Mouse (Mus musculus) liver, embryonic 11.5 days (tissue): ENCODE measurements around the gene Tgfa. TPM values are rescaled to one million over a fixed set of nuclear protein-coding genes. Genes with fewer than 3 reads are reported as not detected.

Source experiments
- ATAC-seq: fragments of 200-750 bp; cut with Nextera tagmentation; replicated peaks from 2 replicates; pipeline ENCODE4 v1.8.0; 2017; ENCODE audit warnings: moderate number of reproducible peaks, mild to moderate bottlenecking, moderate TSS enrichment, moderate library complexity; ENCODE audit not compliant: low FRiP score
- DNase-seq: peaks from one replicate; pipeline ENCODE4 v3.0.0-alpha.2; 2017; ENCODE audit warnings: low spot score
- H3K27ac ChIP-seq: fragments of 300-500 bp; sonication (generic); 2 replicates; pipeline ENCODE4 v1.5.1; 2014; ENCODE audit warnings: mild to moderate bottlenecking, low read depth, low read length, control low read depth
- H3K27me3 ChIP-seq: fragments of 300-500 bp; sonication (generic); replicated peaks from 2 replicates; pipeline ENCODE4 v1.6.1; 2014; ENCODE audit warnings: low read length, mixed read lengths; ENCODE audit not compliant: control insufficient read depth, insufficient read depth
- H3K36me3 ChIP-seq: fragments of 300-500 bp; sonication (generic); 2 replicates; pipeline ENCODE4 v1.6.1; 2014; ENCODE audit warnings: mild to moderate bottlenecking, low read length, moderate library complexity, mixed read lengths; ENCODE audit not compliant: control insufficient read depth, insufficient read depth
- H3K4me1 ChIP-seq: fragments of 300-500 bp; sonication (generic); replicated peaks from 2 replicates; pipeline ENCODE4 v1.6.1; 2014; ENCODE audit warnings: low read length, mixed read lengths; ENCODE audit not compliant: control insufficient read depth, insufficient read depth
- H3K4me2 ChIP-seq: fragments of 300-500 bp; sonication (generic); 2 replicates; pipeline ENCODE4 v1.6.1; 2014; ENCODE audit warnings: mild to moderate bottlenecking, control low read depth, moderate library complexity
- H3K4me3 ChIP-seq: fragments of 300-500 bp; sonication (generic); 2 replicates; pipeline ENCODE4 v1.5.1; 2014; ENCODE audit warnings: low read depth, low read length, control low read depth
- H3K9ac ChIP-seq: fragments of 300-500 bp; sonication (generic); 2 replicates; pipeline ENCODE4 v1.6.1; 2014; ENCODE audit warnings: low read depth, low read length, control low read depth
- H3K9me3 ChIP-seq: fragments of 300-500 bp; sonication (generic); 2 replicates; pipeline ENCODE4 v1.6.1; 2016; ENCODE audit warnings: low read length, inconsistent platforms, mixed read lengths; ENCODE audit not compliant: control insufficient read depth
- WGBS: fragments of 180-500 bp; shearing (Covaris S2); extraction: QIAGEN DNeasy Blood & Tissue Kit; methylation state at CpG from one replicate; pipeline ENCODE4 v1.1.7; 2014; 5-methylcytosine and 5-hydroxymethylcytosine counted together
- polyA plus RNA-seq: library from polyadenylated mRNA; unstranded; fragments of >200 nt; fragmentation: Nextera tagmentation; extraction: Ambion mirVana; gene quantifications from 2 replicates; pipeline ENCODE4 v1.2.1, GENCODE M21; 2014

Gene Tgfa
- polyA plus RNA-seq, 1 experiment from 2014 or later, result 1.2 TPM

DNA sequence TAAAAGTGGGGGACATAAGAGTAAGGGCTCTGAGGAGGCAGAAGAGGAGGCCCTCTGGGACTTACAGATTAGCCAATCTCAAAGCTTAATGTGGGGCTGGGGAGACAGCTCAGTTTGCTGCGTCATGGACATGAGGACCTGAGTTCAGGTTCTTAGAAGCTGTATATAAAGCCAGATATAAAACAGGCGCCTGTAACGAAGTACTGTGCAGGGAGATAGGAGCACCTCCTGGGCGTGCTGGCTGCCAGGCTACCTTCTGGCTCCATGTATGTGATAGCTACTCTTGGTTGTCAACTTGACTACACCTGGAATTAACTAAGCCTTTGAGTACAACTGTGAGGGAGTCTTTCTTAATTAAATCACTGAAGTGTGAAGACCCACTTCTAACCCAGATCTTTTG lies 110.7 kb downstream of the Tgfa start:
- 53% methylated on average over 4 of the region's 4 CpGs for WGBS

DNA sequence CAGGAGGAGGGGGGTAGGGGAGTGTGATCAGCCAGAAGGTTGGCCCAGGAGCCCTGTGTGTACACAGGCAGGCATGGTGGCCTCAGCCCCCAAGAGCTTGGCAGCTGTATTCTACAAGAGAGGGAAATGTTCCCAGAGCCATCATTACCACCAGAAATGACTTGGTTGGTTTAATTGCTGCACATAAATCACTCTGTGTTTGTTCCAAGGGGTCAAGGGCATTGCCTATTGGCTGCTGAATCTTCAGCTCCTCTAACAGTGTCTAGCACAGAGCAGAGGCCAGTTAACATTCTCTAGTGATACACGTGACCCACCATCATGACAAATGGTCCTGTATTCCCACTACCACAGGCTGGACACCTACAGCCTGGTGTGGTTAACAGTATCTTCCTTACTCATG lies 119.0 kb downstream of the Tgfa start:
- no peak for ATAC-seq

More for the DNA sequence above, 110.7 kb downstream of the Tgfa start:
- Histone ChIP-seq H3K36me3 (no peaks in the 10 kb centered on the region), H3K4me2 (no peak overlapping the region), H3K9me3 (no peaks in the 10 kb centered on the region), H3K27ac (no peak overlapping the region), H3K4me3 (no peak overlapping the region), H3K27me3 (no peaks in the 10 kb centered on the region), H3K9ac (no peak overlapping the region), H3K4me1 (no peaks in the 10 kb centered on the region)
- DNase-seq (no peak), ATAC-seq (peak; percentile 71)

DNA sequence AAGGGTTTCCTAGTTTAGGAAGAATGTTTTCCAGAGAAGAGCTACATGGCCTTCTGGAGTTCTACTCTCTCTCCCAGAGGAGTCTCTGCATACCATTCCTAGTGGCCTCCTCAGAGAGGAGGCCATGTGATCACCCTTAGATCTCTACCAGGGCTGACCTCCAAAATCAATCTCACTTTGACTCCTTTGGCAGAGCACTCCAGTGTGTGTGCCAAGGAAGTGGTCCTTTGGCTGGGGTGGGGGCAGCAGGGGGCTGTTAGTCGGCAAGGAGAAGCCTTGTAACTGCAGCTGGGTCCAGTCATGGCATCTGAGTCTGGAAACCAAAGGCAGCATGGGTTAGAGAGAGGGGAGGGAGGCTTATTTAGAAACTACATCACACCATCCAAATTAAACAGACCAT lies 122.0 kb downstream of the Tgfa start:
- no peak overlapping the region for H3K4me2 ChIP-seq
- no peaks in the 10 kb centered on the region for H3K9me3 ChIP-seq
- ATAC-seq (no peak), DNase-seq (no peak)
- H3K4me3 ChIP-seq, result no peak overlapping the region
- no peaks in the 10 kb centered on the region for H3K4me1 ChIP-seq
- 50% methylated on average over 1 of the region's 1 CpGs for WGBS
- H3K9ac ChIP-seq, result no peak overlapping the region
- H3K27ac ChIP-seq, result no peak overlapping the region
- no peaks in the 10 kb centered on the region for H3K36me3 ChIP-seq
- H3K27me3 ChIP-seq, result no peaks in the 10 kb centered on the region

More for the DNA sequence above, 119.0 kb downstream of the Tgfa start:
- no peak overlapping the region for H3K4me3 ChIP-seq
- no peak overlapping the region for H3K27ac ChIP-seq
- WGBS, result 62% methylated on average over 1 of the region's 1 CpGs
- H3K9ac ChIP-seq, result no peak overlapping the region
- no peaks in the 10 kb centered on the region for H3K9me3 ChIP-seq
- H3K27me3 ChIP-seq, result no peaks in the 10 kb centered on the region
- no peak for DNase-seq
- no peak overlapping the region for H3K4me2 ChIP-seq
- no peaks in the 10 kb centered on the region for H3K4me1 ChIP-seq
- no peaks in the 10 kb centered on the region for H3K36me3 ChIP-seq

DNA sequence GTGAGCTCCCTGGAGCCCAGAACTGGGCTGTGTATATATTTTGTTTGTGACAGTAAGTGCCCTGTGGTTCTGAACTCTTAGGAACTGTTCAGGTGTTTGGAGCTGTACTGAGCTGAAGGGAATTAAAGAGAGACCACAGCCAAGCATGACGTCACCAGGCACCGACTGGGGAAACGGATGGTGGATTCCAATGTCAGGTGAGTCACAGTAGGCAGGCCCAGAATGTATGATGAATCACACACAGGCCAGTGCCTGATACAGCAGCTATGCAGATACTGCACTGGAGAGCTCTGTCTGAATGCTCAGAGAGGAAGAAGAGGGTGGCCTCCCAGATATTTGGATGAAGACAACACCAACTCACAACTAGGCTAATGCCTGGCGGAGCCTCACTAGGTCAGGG lies 123.8 kb downstream of the Tgfa start:
- DNase-seq (no peak), ATAC-seq (no peak)
- Histone ChIP-seq H3K4me1 (no peaks in the 10 kb centered on the region), H3K27ac (no peak overlapping the region), H3K27me3 (no peaks in the 10 kb centered on the region), H3K4me2 (no peak overlapping the region), H3K9me3 (no peaks in the 10 kb centered on the region), H3K36me3 (no peaks in the 10 kb centered on the region), H3K9ac (no peak overlapping the region), H3K4me3 (no peak overlapping the region)
- 72% methylated on average over 4 of the region's 4 CpGs for WGBS

DNA sequence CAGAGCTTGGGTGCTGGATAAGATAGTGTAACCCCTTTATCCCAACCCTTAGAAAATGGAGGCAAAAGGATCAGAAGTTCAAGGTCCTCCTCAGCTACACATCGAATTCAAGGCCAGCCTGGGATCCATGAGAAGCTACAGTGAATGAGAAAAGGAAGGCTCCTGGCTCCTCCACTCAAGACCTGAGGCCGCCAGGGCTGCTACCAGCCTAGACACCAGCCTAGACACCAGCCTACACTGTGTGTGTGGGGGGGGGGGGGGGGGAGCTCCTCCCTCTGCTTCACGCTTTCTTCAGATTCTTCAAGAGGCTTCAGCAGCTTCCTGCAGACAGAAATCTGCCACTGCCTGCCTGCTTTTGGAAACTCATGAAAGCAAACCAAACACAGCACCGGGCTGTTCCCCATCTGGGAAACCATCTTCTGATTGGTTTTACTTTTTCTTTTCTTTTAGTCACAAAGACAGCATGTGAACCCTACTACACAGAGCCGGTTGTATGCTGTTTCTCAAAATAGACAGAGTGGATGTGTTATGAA lies 127.1 kb downstream of the Tgfa start:
- Histone ChIP-seq H3K4me2 (no peak overlapping the region), H3K4me3 (no peak overlapping the region), H3K27ac (no peak overlapping the region), H3K9me3 (no peaks in the 10 kb centered on the region), H3K36me3 (no peaks in the 10 kb centered on the region), H3K27me3 (no peaks in the 10 kb centered on the region), H3K4me1 (no peaks in the 10 kb centered on the region), H3K9ac (no peak overlapping the region)
- 79% methylated on average over 5 of the region's 5 CpGs for WGBS
- DNase-seq (no peak), ATAC-seq (no peak)

DNA sequence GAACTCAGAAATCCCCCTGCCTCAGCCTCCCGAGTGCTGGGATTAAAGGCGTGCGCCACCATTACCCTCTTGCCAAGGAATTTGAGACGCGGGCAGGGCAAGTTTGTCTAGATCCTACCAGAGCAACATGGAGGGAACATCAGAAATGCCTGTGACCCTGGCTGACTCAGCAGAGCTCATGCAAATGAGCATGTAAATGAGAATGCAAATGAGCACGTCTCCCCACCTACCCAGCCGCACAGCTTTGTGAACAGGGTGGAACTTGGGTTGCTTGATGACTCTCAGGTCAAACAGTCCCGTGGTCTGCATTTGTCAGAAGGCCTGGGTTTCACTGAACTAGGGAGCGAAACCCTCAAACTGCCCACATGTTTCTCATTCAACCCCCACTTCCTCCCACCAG lies 128.0 kb downstream of the Tgfa start:
- H3K9ac ChIP-seq, result no peak overlapping the region
- no peaks in the 10 kb centered on the region for H3K4me1 ChIP-seq
- H3K36me3 ChIP-seq, result no peaks in the 10 kb centered on the region
- H3K27me3 ChIP-seq, result no peaks in the 10 kb centered on the region
- ATAC-seq (no peak), DNase-seq (no peak)
- H3K4me2 ChIP-seq, result no peak overlapping the region
- WGBS, result 84% methylated on average over 9 of the region's 9 CpGs
- H3K27ac ChIP-seq, result no peak overlapping the region
- H3K4me3 ChIP-seq, result no peak overlapping the region
- no peaks in the 10 kb centered on the region for H3K9me3 ChIP-seq

DNA sequence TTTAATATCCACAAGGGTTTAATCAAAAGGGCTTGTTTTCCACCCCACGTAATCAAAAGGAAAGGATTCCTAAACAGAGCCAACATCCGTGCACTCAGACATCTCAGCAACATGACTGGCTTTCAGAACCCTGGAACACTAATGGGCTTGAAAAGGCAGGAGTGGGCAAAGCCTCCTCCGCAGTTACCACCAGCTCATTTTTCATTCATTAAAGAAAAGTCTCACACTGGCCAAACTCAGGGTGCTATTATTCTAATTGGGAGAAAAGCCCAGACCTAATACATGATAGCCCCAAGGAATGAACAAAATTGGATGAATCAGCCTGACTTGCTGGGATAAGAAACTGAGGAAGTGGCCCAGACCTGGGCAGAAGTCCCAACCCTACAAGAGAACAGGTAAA lies 129.4 kb downstream of the Tgfa start:
- no peaks in the 10 kb centered on the region for H3K9me3 ChIP-seq
- no peak overlapping the region for H3K27ac ChIP-seq
- H3K4me1 ChIP-seq, result no peaks in the 10 kb centered on the region
- ATAC-seq (no peak), DNase-seq (no peak)
- no peaks in the 10 kb centered on the region for H3K36me3 ChIP-seq
- 81% methylated on average over 3 of the region's 3 CpGs for WGBS
- H3K9ac ChIP-seq, result no peak overlapping the region
- no peaks in the 10 kb centered on the region for H3K27me3 ChIP-seq
- H3K4me2 ChIP-seq, result no peak overlapping the region
- no peak overlapping the region for H3K4me3 ChIP-seq

Other genes with a start within 250 kb of the Tgfa start
- gene Dusp11, start 233.6 kb upstream of the Tgfa start, polyA plus RNA-seq, result 58.7 and 59.9 TPM in 2 replicates
- not detected in 2 replicates for gene Figla, start 179.1 kb upstream of the Tgfa start, polyA plus RNA-seq
- gene Add2, start 166.5 kb upstream of the Tgfa start, polyA plus RNA-seq, result 66.5 and 73.2 TPM in 2 replicates
- 188 and 198 TPM in 2 replicates for gene Fam136a, start 170.4 kb downstream of the Tgfa start, polyA plus RNA-seq
- 741 and 785 TPM in 2 replicates for gene Snrpg, start 176.1 kb downstream of the Tgfa start, polyA plus RNA-seq
- gene Pcyox1, start 201.9 kb downstream of the Tgfa start, polyA plus RNA-seq, result 57.7 and 66.8 TPM in 2 replicates
- 93.5 and 95.5 TPM in 2 replicates for gene Tia1, start 209.0 kb downstream of the Tgfa start, polyA plus RNA-seq
- gene Gm44790, start 231.4 kb downstream of the Tgfa start, polyA plus RNA-seq, result 0.47 TPM in 1 of 2 replicates, not detected in the other
- 24.8 and 25.9 TPM in 2 replicates for gene C87436, start 243.2 kb downstream of the Tgfa start, polyA plus RNA-seq